Mouse (Mus musculus): ENCODE measurements at regions not wholly inside any gene's neighbourhood (a gene's known extent, or its start where the extent isn't known, plus 50 kb on each side); places are given as distances from the start of the nearest gene placed in this dataset.

GRCm38 (mm10) chr2:28395391-28395790 is 51.2 kb upstream of the Ppp1r26 start:
- no peak overlapping the region for H3K4me2 ChIP-seq (replicated peaks)
- ATAC-seq (replicated peaks): no peak
- H3K4me1 ChIP-seq: peaks cover 4% of the 10 kb centered on the region; the same call in 1 of the 2 replicates
- 92% methylated on average over 6 of the region's 6 CpGs for WGBS
- H3K36me3 ChIP-seq: no peaks in the 10 kb centered on the region
- no peak overlapping the region for H3K9ac ChIP-seq (replicated peaks)
- H3K27ac ChIP-seq (replicated peaks): no peak overlapping the region
- no peaks in the 10 kb centered on the region for H3K9me3 ChIP-seq
- no peak overlapping the region for H3K4me3 ChIP-seq
- no peaks in the 10 kb centered on the region for H3K27me3 ChIP-seq

All from forebrain, embryonic 15.5 days (tissue).